Mouse (Mus musculus) embryo, embryonic 10 days (tissue): Measurements from ENCODE around the gene Alkbh4.

Experiments used
- DNase-seq: peaks from one replicate; pipeline ENCODE4 v3.0.0-alpha.2; 2015; ENCODE audit warnings: low spot score

Alkbh4 gene

GRCm38 (mm10) chr5:136182049-136182448 lies 46.1 kb downstream of the Alkbh4 start:
- no peak for DNase-seq

- no peak for DNase-seq
Measured at GRCm38 (mm10) chr5:136182830-136183229, 46.9 kb downstream of the Alkbh4 start.

- DNase-seq, result no peak
Measured at GRCm38 (mm10) chr5:136183766-136184165, 47.8 kb downstream of the Alkbh4 start.

- DNase-seq, result peak; percentile 66
Measured at GRCm38 (mm10) chr5:136186723-136187122, 50.8 kb downstream of the Alkbh4 start.
